Mouse (Mus musculus) right cerebral cortex, postnatal 36 days (tissue): ENCODE results near the gene Myd88.

ENCODE experiments used
- DNase-seq, 2 experiments: peaks; one replicate each; pipeline ENCODE4 v3.0.0; 2022; ENCODE audit warnings: low spot score in 2 of 2, mixed read lengths in 1 of 2

Gene Myd88

DNA sequence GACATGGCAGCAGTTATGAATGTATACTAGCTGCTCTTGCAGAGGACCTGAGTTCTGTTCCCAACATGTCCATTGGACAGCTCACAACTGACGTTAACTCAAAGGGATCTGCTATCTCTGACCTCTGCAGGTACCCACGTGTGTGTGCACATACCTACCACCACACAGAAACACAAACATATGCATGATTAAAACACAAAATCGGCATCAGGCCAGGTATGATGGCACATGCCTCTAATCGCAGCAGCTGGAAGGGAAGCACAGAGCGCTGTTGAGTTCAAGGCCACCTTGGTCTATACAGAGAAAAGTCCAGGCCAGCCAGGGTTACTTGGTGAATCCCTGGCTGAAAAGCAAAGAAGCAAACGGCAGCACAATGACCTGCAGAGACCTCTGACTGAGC is 43.5 kb downstream of the Myd88 start:
- no peak for DNase-seq

DNA sequence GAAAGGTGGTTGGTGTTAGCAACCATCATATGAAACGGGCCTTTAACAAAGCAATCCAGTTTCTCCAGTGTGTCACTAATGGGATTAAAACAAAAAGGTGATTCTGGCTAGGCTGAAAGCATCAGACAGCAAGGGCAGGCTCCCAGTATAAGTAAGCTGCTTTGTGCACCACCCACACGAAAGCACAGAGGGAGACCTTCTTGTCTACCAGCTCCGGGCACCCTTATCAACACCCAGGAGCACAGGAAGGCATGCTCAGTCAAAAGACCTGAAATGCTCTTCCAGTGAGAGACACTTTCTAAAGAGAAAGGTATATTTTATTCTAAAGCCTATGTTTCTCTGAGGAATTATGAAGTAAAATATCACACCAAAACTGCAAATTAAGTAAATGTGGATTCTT is 50.4 kb downstream of the Myd88 start:
- DNase-seq, result no peak
